Mouse (Mus musculus) granulocyte monocyte progenitor cell, adult 5-6 weeks (primary cell): Measurements from ENCODE around the gene Slc38a3. TPM values are rescaled to one million over a fixed set of nuclear protein-coding genes. Genes with fewer than 3 reads are reported as not detected.
"Not testable (repeated sequence)": the region's sequence is repeated elsewhere in the genome, so short reads cannot be mapped to it uniquely, and the experiment has no call there.

ENCODE experiments used
- ATAC-seq: replicated peaks from 2 replicates; pipeline ENCODE4 v1.8.0; 2016; ENCODE audit warnings: mild to moderate bottlenecking, moderate TSS enrichment, inconsistent platforms; ENCODE audit not compliant: poor library complexity, severe bottlenecking
- total RNA-seq, 2 experiments: library from RNA; stranded (forward) in 1 of 2; stranded (reverse) in 1 of 2; fragments of 200-712, 200-1000 nt in 1 of 2; fragments of >200 nt in 1 of 2; fragmentation: Nextera tagmentation in 1 of 2; gene quantifications; 2 replicates each; pipeline ENCODE4 v1.2.3; 2014 to 2017

Slc38a3 gene
- total RNA-seq, 2 experiments from 2014 or later = not detected

DNA sequence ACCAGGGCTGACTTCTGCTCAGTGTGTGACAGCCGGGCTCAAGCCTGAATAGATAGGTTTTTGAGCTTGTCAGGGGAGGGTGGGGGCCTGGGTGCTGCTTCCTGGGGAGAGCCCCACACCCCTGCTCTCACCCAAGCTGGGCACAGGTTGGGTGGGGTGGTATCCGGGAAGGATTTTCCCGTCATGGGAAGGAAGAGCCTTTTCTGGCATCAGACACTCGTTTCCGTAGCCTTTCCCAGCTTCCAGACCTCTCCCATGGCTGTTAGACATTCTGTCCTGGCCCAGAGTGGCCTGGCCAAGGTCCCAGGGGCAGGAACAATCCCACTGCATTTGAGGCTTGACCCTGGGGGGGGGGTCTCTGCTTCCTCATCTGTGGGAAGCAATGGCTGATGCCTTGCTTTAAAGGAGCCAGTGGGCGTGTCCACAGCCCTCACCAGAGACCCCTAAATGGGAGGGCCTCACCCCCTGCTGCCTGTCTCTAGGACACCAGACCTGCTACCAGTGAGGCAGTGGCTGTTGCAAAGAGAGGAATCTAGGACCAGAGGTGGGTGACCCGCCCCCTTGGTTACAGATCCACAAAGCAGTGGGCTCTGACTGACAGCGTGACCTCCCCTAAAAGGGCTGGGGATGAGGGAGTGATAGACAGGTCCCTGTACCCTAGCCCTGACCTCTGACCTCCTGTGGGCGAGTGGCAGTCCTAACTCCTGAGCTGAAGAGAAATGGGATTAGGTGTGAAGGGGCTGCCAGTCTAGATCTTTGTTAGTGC lies 27.7 kb upstream of the Slc38a3 start:
- ATAC-seq = no peak

DNA sequence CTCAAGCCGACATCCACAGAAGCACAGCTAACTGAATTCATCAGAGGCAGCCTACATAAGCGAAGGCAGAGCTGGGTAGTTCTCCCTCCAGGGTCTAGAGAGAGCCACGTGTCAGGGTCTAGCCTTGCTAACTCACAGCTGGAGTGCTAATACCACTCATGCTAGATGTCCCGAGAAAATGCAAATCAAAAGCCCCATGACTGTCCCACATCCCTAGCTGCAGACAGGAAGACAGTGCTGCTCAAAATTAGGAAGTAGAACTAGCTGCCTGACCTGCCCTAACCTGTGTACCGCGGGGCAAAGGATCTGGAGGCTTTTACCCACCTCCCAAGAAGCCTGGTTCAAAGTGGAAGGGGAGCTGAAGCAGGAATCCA lies 26.8 kb upstream of the Slc38a3 start:
- peak; percentile 62; the same call in 1 of the 2 replicates for ATAC-seq

DNA sequence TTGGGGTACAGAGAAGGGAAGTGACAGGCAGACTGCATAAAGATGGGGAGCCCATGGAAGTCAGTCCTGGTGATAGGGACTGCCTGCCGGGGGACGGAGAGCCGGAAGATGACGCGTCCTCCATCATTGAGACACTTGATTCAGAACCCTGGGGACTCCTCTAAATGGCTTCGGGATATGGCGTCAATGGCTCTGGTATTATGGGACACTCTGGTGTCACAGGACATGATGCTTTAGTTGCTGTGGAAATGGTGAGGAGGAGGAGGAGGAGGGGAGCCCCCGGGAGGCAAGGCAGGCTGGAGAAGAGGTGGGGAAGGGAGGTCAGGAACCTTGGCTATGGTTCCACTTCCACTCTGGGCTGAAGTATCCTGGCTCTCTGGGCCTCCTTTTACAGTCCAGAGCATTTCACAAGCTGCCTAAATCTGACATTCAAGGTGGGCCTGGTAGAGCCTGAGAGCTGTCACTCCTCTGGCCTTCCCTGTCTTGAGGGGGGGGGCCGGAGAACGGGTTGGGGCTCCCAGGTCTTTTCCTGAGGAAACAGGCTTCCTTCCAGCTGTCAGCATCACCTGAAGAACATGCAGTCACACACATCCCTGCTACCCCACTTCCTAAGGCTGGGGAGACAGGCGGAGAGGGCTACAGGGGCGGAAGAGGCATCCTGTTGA lies 26.2 kb upstream of the Slc38a3 start:
- ATAC-seq = no peak

DNA sequence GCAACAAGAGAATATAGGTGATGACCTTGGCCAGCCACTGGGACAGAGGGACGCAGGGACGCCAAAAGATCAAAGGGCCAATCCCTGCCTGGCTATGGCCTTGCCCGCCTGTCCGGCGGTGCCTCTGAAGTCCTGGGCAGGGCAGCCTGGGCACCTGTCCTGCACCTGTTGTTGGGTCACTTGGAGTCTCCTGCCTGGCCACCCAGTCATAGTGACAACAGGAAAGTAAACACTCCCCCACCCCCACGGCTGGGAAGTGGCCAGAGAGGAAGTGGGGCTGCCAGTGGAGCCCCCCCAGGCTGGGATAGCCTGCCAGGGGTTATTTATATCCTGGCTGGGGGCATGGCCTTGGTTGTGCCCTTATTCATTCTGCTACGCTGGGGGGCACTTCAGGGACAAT lies 25.3 kb upstream of the Slc38a3 start:
- ATAC-seq = no peak

DNA sequence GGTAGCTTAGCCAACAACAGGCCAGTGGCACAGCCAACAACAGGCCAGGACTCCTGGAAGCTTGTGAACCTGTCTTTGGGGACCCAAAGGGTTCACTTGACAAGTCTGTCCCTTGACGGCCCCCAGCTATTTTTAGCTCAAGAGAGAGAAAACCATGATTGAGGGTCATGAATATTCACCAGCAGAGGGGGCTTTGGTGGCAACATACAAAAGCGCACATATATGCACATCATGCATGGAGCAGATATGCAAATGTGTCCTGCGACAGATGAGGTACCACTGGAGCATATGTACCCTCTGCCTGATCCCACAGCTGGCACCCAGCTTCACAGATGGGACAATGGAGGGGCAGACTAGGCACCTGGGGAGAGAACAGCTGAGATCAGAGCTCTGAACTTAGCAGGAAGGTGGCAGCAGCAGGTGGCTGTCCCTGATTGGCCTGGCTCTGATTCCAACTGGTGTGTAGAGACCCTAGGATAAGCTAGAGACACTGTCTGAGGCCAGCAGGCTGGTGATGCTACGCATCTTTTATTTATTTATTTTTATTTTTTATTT lies 24.2 kb upstream of the Slc38a3 start:
- no peak for ATAC-seq

DNA sequence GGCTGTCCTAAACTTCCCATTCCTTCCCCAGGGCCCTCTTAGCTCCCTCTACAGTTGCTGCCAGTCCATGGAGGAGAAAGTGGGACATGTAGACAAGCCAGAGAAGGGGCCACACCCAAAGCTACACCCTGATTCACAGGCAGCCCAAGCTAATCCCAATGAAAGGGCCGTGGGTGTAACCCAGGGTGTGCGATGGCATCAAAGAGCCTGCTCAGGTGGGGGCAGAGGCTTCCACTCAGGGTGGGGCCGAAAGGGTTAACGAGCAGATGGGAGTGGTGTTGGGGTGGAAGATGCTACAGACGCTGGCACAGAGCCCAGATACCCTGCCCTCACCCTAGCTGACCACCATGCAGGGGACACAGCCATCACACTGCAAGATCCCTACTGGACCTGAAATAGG lies 23.5 kb upstream of the Slc38a3 start:
- no peak for ATAC-seq

DNA sequence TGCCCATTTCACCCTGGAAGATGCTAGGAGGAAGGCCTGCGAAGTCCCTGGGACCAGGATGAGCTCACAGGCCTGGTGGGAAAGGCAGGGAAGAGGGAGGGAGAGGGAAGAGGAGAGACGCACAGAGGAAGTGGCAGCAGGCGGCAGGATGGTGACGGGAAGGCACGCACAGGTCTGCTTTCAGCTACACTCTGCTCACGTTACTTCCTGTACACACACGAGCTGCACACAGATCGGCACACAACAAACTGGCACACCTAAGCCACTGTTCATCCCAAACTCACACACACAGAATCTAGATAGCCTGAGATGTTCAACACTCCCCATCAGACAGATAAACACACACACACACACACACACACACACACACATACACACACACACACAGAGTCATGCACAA lies 21.1 kb upstream of the Slc38a3 start:
- ATAC-seq = no peak

DNA sequence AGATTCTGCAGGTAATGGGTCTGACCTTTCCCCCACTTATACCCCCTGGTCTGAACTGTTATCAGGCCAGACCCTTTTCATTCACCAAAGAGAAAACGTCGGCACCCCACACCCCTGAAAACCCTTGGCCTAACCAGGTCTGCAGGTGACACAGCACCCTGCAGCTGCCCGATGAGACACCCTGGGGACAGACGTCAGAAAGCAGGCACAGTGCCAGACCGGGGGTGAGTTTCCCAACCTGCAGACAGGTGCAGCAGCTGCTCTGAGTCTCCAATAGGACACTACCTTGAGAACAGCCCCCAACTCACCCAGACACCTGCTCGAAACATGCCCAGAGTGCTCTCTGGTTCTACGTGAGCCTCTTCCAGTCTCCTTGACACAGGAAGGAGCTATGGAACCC lies 19.6 kb upstream of the Slc38a3 start:
- ATAC-seq = no peak

DNA sequence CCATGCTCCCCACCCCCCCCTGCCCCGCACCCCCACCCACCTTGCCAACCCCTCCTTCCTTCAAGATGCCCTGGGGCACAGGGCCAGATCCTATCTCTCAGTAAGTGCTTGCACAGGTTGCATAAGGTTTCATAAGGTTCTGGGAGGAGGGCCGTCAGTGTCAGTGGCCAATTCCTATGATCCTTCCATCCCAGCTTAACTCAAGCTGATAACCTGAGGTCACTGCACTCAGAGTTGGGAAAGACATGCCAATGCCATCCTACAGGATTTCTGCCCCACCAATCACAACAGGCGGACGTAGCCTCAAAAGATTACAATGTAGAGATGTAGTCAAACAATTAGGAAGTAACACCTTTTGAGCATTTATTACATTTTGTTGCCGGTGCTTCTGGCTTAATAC lies 19.1 kb upstream of the Slc38a3 start:
- no peak for ATAC-seq

DNA sequence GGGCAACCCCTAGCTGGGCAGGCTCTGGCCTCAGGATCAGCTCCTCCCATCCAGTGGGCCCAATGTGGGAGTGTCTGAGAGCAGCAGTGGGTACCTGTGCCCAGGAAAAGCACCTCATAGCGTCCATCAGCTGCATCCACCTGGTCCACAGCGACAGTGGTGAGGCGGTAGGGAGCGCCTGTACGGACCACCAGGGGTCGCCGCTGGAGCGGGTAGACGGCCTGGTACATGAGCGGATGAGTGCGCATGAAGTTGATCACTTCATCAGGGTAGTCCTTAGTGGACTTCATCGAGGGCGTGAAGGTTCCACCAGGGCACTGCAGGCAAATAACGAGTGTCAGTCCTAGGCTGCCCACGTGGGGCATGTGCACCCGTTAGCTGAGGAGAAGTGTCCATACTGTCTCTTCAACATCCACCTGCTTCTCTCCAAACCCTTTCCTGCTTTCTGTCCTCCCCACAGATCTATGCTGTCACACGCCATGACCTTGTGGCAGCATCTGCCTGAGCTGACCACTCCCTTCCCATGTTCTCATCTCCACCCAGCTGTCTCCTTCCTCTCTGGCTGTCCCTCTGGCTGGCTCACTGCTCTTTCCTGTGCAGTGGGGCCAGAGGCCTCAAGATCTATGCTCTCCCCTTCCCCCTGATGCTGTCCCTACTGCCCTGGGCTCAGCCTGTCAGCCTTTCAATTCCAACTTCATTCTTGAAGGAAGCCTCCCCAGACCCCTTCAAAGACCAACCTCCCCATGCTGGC lies 16.1 kb upstream of the Slc38a3 start:
- peak; percentile 78 for ATAC-seq

DNA sequence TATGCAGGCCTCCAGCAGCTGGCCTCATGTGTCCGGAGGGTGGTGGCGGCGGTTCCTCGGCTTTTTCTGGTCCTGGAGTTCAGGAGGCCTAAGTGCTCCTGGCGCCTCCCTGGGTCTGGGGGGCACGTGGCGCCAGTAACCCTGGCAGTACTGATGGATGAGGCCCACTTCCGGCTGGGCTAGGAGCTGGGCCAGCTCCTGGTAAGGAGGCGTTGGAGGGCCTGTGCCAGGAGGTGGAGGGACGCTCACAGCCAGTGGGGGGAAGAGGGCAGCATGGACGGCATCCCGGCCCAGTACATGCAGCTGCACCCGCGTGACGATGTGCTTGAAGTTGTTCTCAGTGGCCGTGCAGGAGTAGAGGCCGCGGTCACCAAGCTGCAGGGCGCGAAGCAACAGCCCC lies 13.1 kb upstream of the Slc38a3 start:
- no peak for ATAC-seq

DNA sequence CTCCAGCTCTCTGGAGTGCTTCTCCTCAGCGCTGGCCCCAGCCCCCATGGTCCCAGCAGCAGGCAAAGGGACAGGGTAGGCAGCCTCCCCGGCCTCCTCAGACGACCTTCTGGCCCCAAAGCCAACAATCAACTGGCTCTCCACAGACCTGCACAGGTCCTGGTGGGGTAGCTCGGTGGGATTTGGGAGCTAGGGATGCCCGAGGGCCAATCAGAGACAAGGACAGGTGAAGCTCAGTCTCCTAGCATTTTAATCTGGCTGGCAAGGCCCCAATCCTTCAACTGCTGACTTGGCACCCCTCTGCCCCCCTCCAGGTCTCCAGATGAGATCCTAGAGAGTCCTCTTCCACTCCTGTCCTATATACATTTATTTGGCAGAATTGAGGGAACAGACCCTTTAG lies 10.2 kb upstream of the Slc38a3 start, which contains the start of gene Gnat1:
Gene Gnat1, minus strand, starts transcription at position 212 of the 400 bp plus-strand sequence.
- no peak for ATAC-seq

DNA sequence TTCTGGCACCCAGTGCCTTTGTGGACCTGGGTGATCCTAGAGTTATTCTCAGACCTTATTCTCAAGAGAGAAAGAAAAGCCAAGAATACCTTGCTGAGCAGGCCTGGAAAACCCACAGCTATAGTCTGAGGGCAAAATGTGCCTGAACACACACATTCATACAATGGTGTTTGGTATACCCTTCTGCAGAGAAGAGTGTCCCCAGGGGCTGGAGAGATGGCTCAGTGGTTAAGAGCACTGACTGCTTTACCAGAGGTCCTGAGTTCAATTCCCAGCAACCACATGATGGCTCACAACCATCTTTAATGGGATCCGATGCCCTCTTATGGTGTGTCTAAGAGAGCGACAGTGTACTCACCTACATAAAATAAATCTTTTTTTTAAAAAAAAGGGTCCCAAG lies 9.5 kb upstream of the Slc38a3 start:
- ATAC-seq = no peak

DNA sequence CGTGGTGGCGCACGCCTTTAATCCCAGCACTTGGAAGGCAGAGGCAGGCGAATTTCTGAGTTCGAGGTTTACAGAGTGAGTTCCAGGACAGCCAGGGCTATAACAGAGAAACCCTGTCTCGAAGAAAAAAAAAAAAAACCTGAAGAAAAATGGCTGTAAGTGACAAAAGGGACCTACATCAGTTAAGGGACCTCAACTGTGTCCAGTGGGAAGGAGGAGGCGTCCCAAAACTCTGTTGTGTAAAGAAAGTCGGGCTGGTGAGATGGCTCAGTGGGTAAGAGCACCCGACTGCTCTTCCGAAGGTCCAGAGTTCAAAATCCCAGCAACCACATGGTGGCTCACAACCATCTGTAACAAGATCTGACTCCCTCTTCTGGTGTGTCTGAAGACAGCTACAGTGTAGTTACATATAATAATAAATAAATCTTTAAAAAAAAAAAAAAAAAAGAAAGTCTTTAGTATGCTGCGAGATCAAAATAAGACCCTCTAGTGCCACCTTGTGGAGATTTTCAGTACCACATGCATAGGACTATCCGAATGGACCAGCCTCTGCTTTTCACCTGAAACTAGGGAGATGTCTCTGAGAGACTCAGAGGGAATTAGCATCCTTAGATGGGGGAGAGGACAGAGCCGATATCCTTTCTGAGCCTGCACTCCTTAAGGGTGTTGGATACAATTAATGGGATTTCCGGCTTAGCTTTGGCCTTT lies 8.6 kb upstream of the Slc38a3 start:
- not testable (repeated sequence) for ATAC-seq

DNA sequence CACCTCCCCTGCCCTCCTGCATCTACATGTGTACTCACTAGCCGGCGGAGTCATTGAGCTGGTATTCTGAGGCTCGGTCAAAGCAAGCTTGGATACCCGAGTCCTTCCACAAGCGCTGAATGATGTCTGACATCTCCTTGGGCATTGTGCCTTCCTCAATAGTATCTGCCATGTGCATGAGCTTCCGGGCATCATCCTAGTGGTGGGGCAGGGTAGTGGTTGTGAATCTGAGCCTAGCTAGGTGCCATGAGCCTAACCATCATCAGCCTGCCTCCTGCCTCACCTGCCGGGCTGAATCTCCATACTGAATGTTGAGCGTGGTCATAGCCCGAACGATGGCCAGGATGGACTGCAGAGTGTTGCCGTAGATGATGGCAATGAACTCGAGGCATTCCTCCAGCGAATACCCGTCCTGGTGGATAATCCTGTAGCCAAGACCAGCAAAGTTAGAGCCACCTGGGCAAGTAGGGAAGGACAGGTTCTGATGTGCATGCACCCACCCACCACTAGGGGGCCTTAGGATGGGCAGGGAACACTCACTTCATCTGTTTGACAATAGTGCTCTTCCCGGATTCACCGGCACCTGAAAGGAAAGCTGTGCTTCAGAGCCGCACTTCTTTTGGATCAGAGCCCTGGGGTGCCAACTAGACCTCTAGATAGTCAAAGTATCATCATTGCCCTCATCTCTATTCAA lies 7.9 kb upstream of the Slc38a3 start:
- 0 out of 2 replicates have a peak, but pooled peaks have one; percentile 28 for ATAC-seq

DNA sequence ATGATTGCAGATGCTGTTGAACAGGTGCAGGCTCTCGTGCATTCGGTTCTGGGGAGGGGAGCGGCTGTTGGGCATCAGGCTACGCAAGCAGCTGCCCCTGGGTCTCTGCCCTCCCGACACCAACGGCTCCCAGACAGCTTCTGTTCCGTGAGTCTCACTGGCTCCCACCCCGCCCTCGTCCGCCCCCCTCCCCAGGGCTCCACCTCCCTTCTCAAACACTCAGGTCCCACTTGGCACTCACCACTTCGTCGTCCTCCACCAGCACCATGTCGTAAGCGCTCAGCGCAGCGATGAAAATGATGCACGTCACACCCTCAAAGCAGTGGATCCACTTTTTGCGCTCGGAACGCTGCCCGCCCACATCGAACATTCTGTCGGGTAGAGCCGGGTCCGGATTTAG lies 7.0 kb upstream of the Slc38a3 start:
- ATAC-seq = peak; percentile 31; the same call in 1 of the 2 replicates

DNA sequence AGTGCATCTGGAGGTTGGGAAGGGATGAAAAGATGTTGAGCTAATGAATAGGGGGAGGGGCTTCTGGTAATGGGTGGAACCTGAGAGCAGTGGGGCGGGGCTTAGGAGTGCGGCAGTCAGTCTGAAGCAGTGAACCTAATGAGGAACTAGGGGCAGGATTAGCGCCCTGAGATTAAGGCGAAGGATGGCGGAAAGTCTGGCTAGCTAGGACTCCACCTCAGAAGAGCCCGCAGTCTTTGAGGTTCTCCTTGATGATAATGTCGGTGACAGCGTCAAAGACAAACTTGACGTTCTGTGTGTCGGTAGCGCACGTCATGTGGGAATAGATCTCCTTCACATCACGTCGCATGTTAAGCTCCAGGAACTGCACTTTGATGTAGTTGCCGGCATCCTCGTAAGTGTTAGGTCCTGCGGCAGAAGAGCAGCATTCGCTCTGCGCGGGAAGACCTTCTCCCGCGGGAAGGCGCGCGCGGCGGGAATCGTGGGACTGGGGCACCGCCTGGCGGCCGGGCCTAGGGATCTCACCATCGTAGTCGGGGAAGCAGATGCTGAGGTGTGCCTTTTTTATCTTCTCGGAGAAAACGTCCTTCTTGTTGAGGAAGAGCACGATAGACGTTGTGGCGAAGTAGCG lies 6.5 kb upstream of the Slc38a3 start:
- peak; percentile 77 for ATAC-seq

DNA sequence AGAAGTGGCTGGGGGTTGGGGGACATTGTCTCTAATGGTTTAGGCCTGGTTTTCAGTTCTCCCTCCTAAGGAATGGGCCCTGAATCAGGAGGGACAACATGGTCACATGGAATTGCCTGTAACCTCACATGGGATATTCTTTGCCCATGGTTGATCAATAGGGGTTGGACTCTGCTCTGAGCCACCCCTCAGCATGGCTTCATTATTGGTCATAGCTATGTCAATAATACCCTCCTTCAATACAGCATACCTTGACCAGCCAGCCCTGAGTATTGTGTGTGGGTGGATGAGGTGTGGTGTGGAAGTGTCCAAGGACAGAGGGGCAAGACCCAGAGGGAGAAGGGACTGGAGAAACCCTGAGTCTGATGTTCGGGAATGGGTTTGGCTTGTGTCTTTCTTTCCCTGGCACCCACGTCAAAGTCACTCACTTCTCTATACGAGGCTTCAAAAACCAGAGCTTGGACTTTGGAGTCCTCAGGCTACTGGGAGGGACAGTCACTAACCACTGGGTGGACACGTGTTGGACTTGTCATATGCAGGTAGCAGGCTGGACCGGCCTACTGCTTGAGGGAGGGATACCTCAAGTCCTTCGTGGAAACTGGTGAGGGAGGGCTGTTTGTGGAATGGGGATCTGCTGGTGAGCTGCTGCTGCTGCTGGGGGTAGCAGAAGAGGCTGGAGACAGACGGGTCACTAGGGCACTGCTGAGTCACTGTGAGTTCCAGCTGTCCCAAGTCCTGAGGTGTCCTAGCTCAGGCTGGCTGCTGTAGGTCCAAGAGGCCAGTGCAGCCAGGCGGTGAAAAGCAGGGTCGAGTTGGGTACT lies 5.5 kb upstream of the Slc38a3 start:
- ATAC-seq = no peak
